Mouse (Mus musculus) midbrain, embryonic 14.5 days (tissue): ENCODE results near the gene Myo6. TPM values are rescaled to one million over a fixed set of nuclear protein-coding genes. Genes with fewer than 3 reads are reported as not detected.

Experiments
- ATAC-seq: fragments of 200-750 bp; cut with Nextera tagmentation; 2 replicates; pipeline ENCODE4 v1.8.0; 2017; ENCODE audit warnings: moderate number of reproducible peaks, moderate library complexity; ENCODE audit not compliant: low FRiP score, low TSS enrichment
- DNase-seq: peaks from one replicate; pipeline ENCODE4 v3.0.0-alpha.2; 2015
- H3K27ac ChIP-seq: fragments of 300-500 bp; sonication (generic); replicated peaks from 2 replicates; pipeline ENCODE4 v1.5.1; 2014; ENCODE audit warnings: mild to moderate bottlenecking, low read depth, low read length, moderate library complexity
- H3K27me3 ChIP-seq: fragments of 300-500 bp; sonication (generic); 2 replicates; pipeline ENCODE4 v1.6.1; 2014; ENCODE audit warnings: low read length, control low read depth, mixed read lengths; ENCODE audit not compliant: control insufficient read depth, insufficient read depth
- H3K36me3 ChIP-seq: fragments of 300-500 bp; sonication (generic); 2 replicates; pipeline ENCODE4 v1.6.1; 2014; ENCODE audit warnings: low read length, control low read depth; ENCODE audit not compliant: control insufficient read depth, insufficient read depth
- H3K4me1 ChIP-seq: fragments of 300-500 bp; sonication (generic); 2 replicates; pipeline ENCODE4 v1.6.1; 2014; ENCODE audit warnings: mild to moderate bottlenecking, antibody characterized with exemption, low read length, control low read depth; ENCODE audit not compliant: control insufficient read depth, insufficient read depth
- H3K4me2 ChIP-seq: fragments of 300-500 bp; sonication (generic); 2 replicates; pipeline ENCODE4 v1.6.1; 2014; ENCODE audit warnings: mild to moderate bottlenecking, low read length, moderate library complexity
- H3K4me3 ChIP-seq: fragments of 300-500 bp; sonication (generic); replicated peaks from 2 replicates; pipeline ENCODE4 v1.5.1; 2014; ENCODE audit warnings: low read depth, low read length
- H3K9ac ChIP-seq: fragments of 300-500 bp; sonication (generic); replicated peaks from 2 replicates; pipeline ENCODE4 v1.6.1; 2014; ENCODE audit warnings: mild to moderate bottlenecking, low read length, moderate library complexity
- H3K9me3 ChIP-seq: fragments of 300-500 bp; sonication (generic); 2 replicates; pipeline ENCODE4 v1.6.1; 2016; ENCODE audit warnings: low read length, control low read depth, mixed read lengths; ENCODE audit not compliant: control insufficient read depth
- WGBS: fragments of 180-500 bp; shearing (Covaris S2); extraction: QIAGEN DNeasy Blood & Tissue Kit; methylation state at CpG from one replicate; pipeline ENCODE4 v1.1.7; 2014; 5-methylcytosine and 5-hydroxymethylcytosine counted together
- polyA plus RNA-seq: library from polyadenylated mRNA; unstranded; fragments of >200 nt; fragmentation: Nextera tagmentation; extraction: Ambion mirVana; gene quantifications from 2 replicates; pipeline ENCODE4 v1.2.1, GENCODE M21; 2014

Myo6 gene
- polyA plus RNA-seq, 1 experiment from 2014 or later: 21.7 TPM

DNA sequence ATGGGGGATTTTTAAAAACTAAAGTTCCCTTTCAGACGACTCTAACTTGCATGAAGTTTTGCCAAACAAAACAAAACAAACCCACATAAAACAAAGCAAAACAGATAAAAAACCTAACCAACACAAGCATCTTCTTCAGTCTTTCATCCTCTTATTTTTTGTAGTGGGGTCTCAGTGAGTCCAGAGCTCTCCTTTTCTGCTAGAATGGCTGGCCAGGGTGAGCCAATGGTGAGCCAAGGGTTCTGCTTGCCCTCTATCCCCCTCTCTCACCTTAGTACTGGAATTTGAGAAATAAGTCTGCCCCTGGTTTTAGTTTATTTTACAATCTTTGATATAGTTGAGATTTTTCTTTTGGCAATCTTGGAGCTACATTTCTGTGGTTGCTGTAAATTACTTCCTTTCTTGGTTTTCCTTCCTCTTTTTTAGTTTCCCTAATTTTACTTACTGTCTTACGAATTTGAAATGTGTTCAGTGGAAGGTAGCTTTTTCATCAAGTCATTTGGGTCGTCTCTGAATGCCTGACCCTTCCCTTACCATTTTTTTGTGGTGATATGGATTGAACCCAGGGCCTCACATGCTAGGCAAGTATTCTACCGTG is 1.6 kb upstream of the Myo6 start:
- Histone ChIP-seq H3K36me3 (no peaks in the 10 kb centered on the region), H3K4me3 (no peak overlapping the region), H3K9me3 (no peaks in the 10 kb centered on the region), H3K4me1 (peaks cover 4% of the 10 kb centered on the region; the same call in 1 of the 2 replicates), H3K27me3 (peaks cover 4% of the 10 kb centered on the region; the same call in 1 of the 2 replicates), H3K9ac (no peak overlapping the region), H3K27ac (no peak overlapping the region), H3K4me2 (no peak overlapping the region)
- WGBS: 84% methylated on average over 4 of the region's 4 CpGs
- DNase-seq (no peak), ATAC-seq (no peak)

DNA sequence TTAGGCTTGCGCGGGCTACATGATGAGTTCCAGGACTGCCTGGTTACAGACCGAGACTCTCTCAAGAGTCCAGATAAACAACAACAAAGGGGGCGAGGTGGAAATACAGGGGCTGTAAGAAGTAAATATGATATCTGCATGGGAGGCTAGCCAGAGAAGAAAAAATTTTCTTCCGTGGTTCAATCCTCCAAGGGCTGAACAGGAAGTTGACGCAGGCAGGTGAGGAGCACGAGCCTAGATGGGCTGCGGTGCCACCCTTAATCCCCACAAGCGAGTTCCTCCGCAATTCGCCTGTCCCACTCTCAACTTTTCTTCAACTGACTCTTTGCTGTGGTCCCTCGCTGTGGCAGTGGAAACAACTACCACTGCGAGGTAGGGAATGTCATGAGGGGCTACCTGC is 640 bp upstream of the Myo6 start:
- H3K9me3 ChIP-seq: no peaks in the 10 kb centered on the region
- ATAC-seq (no peak), DNase-seq (no peak)
- peak overlapping the region; percentile 77 for H3K4me2 ChIP-seq
- 3% methylated on average over 13 of the region's 13 CpGs for WGBS
- peaks cover 4% of the 10 kb centered on the region; the same call in 1 of the 2 replicates for H3K27me3 ChIP-seq
- peak overlapping the region; percentile 64; the same call in 1 of the 2 replicates for H3K9ac ChIP-seq
- H3K27ac ChIP-seq: peak overlapping the region; percentile 77; the same call in 1 of the 2 replicates
- no peaks in the 10 kb centered on the region for H3K36me3 ChIP-seq
- peaks cover 4% of the 10 kb centered on the region; the same call in 1 of the 2 replicates for H3K4me1 ChIP-seq
- peak overlapping the region; percentile 66 for H3K4me3 ChIP-seq

DNA sequence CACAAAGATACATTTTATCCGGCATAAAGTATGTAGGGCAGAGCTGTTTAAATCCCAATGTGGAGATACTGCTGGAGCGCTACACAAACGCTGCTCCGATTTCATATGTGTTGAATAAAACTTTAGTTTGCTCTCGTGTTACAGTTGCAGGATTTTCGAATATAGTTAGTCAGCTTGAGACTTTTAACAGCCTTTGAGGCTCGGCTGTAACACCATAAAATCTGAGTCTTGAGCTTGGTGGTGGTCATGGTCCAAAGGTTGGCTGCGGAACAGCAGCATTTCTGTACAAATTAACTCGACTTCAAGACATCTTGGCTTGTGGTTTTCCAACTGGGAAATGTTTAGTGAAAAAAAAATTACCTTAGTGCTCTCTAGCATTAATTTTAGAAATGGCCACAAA is 859 bp downstream of the Myo6 start:
- peak overlapping the region; percentile 66 for H3K4me3 ChIP-seq
- no peak overlapping the region for H3K27ac ChIP-seq
- H3K36me3 ChIP-seq: no peaks in the 10 kb centered on the region
- no peaks in the 10 kb centered on the region for H3K9me3 ChIP-seq
- DNase-seq: peak; percentile 28
- H3K27me3 ChIP-seq: peaks cover 4% of the 10 kb centered on the region; the same call in 1 of the 2 replicates
- ATAC-seq: no peak
- peaks cover 4% of the 10 kb centered on the region; the same call in 1 of the 2 replicates for H3K4me1 ChIP-seq
- H3K9ac ChIP-seq: no peak overlapping the region
- peak overlapping the region; percentile 77 for H3K4me2 ChIP-seq
- 54% methylated on average over 9 of the region's 9 CpGs for WGBS

DNA sequence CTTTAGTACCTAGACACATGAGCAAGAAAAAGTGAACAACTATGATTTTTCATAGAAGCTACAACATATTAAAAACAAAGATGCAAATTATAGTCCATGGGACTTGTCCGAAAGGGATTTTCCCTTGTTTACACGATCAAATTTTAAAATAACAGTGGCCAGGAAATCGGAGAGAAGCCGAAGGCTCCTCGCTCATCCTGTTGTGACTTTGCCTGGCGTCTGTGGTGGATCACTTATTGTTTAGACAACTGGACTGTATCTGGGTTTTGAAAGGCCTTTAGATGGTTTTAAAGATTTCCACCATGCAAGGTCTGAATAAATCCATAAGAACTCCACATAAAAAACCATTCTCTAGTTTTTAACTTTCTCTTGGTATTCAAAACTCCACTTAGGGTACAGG is 1.6 kb downstream of the Myo6 start:
- peak overlapping the region; percentile 77; the same call in 1 of the 2 replicates for H3K4me2 ChIP-seq

DNA sequence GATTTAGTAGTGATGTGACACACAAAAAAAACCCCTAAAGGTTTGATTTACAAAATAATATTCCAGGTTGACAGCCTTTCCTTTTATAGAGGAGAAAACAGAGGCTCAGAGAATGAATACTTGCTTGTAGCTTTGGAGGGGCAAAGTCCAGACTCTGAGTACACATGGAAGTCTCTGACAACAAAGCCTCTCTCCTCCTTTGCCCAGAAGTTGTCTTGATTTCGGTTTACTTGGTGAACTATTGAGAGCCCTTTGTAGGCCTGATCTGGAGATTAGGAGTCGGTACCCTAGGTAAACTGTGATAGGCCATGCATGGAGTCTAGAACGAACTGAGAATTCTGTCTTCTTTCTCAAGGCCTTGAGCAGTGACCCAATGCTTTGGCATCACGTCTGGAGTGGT is 2.3 kb downstream of the Myo6 start:
- Histone ChIP-seq H3K4me1 (peaks cover 4% of the 10 kb centered on the region; the same call in 1 of the 2 replicates), H3K4me2 (no peak overlapping the region), H3K9me3 (no peaks in the 10 kb centered on the region), H3K27me3 (peaks cover 4% of the 10 kb centered on the region; the same call in 1 of the 2 replicates), H3K9ac (no peak overlapping the region), H3K4me3 (no peak overlapping the region), H3K36me3 (no peaks in the 10 kb centered on the region), H3K27ac (no peak overlapping the region)
- WGBS: 71% methylated on average over 4 of the region's 4 CpGs
- DNase-seq (no peak), ATAC-seq (no peak)

More for the DNA sequence above, 1.6 kb downstream of the Myo6 start:
- H3K36me3 ChIP-seq: no peaks in the 10 kb centered on the region
- ATAC-seq: no peak
- H3K9ac ChIP-seq: no peak overlapping the region
- peaks cover 4% of the 10 kb centered on the region; the same call in 1 of the 2 replicates for H3K27me3 ChIP-seq
- 88% methylated on average over 6 of the region's 6 CpGs for WGBS
- no peak overlapping the region for H3K4me3 ChIP-seq
- H3K27ac ChIP-seq: no peak overlapping the region
- H3K4me1 ChIP-seq: peaks cover 4% of the 10 kb centered on the region; the same call in 1 of the 2 replicates
- no peak for DNase-seq
- H3K9me3 ChIP-seq: no peaks in the 10 kb centered on the region

DNA sequence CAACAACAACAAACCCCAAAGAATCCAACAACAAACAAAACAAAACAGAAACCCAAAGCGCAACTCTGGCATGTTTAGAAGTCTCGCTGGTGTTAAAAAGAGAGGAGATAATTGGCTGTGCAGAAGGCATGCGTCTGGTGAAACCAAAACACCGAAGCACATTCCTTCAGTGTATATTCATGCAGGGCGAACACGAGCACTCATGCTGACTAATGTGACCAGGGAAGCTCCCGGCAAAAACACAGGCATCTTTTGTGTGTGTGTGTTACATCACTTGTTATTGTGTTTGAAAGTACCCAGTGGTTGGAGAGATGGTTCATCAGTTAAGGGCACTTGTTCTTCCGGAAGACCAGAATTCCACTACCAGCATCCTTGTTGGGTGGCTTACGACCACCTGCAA is 4.7 kb downstream of the Myo6 start:
- WGBS: 93% methylated on average over 9 of the region's 9 CpGs
- H3K27me3 ChIP-seq: no peaks in the 10 kb centered on the region
- H3K27ac ChIP-seq: no peak overlapping the region
- no peak overlapping the region for H3K4me3 ChIP-seq
- no peak for DNase-seq
- ATAC-seq: no peak
- no peak overlapping the region for H3K9ac ChIP-seq
- H3K36me3 ChIP-seq: no peaks in the 10 kb centered on the region
- H3K4me2 ChIP-seq: no peak overlapping the region
- no peaks in the 10 kb centered on the region for H3K9me3 ChIP-seq
- H3K4me1 ChIP-seq: peaks cover 4% of the 10 kb centered on the region; the same call in 1 of the 2 replicates

DNA sequence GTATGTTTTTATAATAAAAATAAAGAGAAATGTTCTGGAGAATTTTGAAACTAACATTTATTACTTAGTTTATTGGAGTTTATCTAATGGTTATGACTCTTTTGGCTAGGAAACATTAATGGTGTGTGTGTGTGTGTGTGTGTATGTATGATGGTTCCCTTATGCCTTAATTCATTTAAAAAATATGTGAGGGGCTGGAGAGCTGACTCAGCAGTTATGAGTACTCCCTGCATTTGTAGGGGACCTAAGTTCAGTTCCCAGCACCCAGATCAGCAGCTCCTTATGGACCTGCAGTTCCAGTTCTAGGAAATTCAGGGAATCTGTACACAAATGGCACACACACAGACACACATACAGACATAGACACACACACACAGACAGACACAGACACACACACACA is 6.4 kb downstream of the Myo6 start:
- no peaks in the 10 kb centered on the region for H3K9me3 ChIP-seq
- no peak for DNase-seq
- H3K9ac ChIP-seq: no peak overlapping the region
- no peaks in the 10 kb centered on the region for H3K36me3 ChIP-seq
- H3K27ac ChIP-seq: no peak overlapping the region
- no peaks in the 10 kb centered on the region for H3K27me3 ChIP-seq
- no peak for ATAC-seq
- no peak overlapping the region for H3K4me3 ChIP-seq
- peaks cover 4% of the 10 kb centered on the region; the same call in 1 of the 2 replicates for H3K4me1 ChIP-seq
- H3K4me2 ChIP-seq: no peak overlapping the region

DNA sequence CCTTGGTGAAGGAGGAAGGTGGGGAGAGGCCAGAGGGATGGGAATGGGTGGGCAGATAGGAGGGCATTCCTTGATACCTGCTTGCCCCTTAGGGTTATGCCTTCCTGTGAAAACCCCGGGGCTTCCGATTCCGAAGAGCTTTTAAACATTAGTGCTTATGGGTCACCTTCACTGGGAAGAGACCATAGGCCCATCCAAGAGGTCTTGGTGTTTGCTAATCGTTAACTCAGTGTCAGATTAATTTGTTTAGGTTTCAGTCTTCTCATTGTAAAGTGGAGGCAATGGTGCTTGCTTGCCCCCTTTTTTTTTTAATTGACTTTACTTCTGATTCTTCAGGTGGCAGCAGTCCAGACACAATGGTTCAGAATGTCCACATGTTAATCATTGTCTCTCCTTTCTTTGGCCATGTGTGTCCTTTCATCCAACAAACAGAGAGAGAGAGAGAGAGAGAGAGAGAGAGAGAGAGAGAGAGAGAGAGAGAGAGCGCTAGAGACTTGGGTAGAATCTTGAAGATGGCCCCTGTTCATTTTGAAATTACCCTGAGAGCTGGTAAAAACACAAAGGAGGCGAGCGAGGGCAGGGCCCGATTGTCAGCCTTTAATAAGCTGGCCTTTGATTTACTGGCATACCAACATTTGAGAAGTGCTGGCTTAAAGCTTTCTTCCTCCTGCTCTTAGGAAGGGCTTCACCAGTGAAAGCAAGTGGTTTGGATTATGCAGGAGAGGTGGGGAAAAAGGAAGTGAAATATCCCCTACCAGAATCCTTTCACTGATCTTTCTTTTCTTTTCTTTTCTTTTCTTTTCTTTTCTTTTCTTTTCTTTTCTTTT is 7.8 kb downstream of the Myo6 start:
- ATAC-seq (no peak), DNase-seq (no peak)
- Histone ChIP-seq H3K27ac (no peak overlapping the region), H3K4me2 (no peak overlapping the region), H3K27me3 (no peaks in the 10 kb centered on the region), H3K4me3 (no peak overlapping the region), H3K36me3 (no peaks in the 10 kb centered on the region), H3K4me1 (peaks cover 4% of the 10 kb centered on the region; the same call in 1 of the 2 replicates), H3K9ac (no peak overlapping the region), H3K9me3 (no peaks in the 10 kb centered on the region)
- 67% methylated on average over 8 of the region's 8 CpGs for WGBS
